Mouse (Mus musculus) stomach, embryonic 16.5 days (tissue): ENCODE measurements around the gene Slc39a1. TPM values are rescaled to one million over a fixed set of nuclear protein-coding genes. Genes with fewer than 3 reads are reported as not detected.
"Not testable (repeated sequence)": the region's sequence is repeated elsewhere in the genome, so short reads cannot be mapped to it uniquely, and the experiment has no call there.

Experiments
- ATAC-seq: fragments of 200-750 bp; cut with Nextera tagmentation; 2 replicates; pipeline ENCODE4 v1.8.0; 2017; ENCODE audit warnings: moderate number of reproducible peaks, moderate TSS enrichment; ENCODE audit not compliant: insufficient read depth, low FRiP score
- H3K27ac ChIP-seq: fragments of 300-500 bp; sonication (generic); 2 replicates; pipeline ENCODE4 v1.5.1; 2014; ENCODE audit warnings: low read length
- H3K27me3 ChIP-seq: fragments of 300-500 bp; sonication (generic); 2 replicates; pipeline ENCODE4 v1.6.1; 2014; ENCODE audit warnings: low read length, control low read depth, mixed read lengths; ENCODE audit not compliant: control insufficient read depth, insufficient read depth
- H3K36me3 ChIP-seq: fragments of 300-500 bp; sonication (generic); 2 replicates; pipeline ENCODE4 v1.6.1; 2014; ENCODE audit warnings: low read length; ENCODE audit not compliant: control insufficient read depth, insufficient read depth
- H3K4me1 ChIP-seq: fragments of 300-500 bp; sonication (generic); 2 replicates; pipeline ENCODE4 v1.6.1; 2014; ENCODE audit warnings: low read length, control low read depth, mixed read lengths; ENCODE audit not compliant: control insufficient read depth, insufficient read depth
- H3K4me2 ChIP-seq: fragments of 300-500 bp; sonication (generic); 2 replicates; pipeline ENCODE4 v1.6.1; 2014; ENCODE audit warnings: low read depth, low read length, mixed read lengths
- H3K4me3 ChIP-seq: fragments of 300-500 bp; sonication (generic); replicated peaks from 2 replicates; pipeline ENCODE4 v1.5.1; 2014; ENCODE audit warnings: mild to moderate bottlenecking, low read length
- H3K9ac ChIP-seq: fragments of 300-500 bp; sonication (generic); 2 replicates; pipeline ENCODE4 v1.6.1; 2014; ENCODE audit warnings: low read length
- H3K9me3 ChIP-seq: fragments of 300-500 bp; sonication (generic); replicated peaks from 2 replicates; pipeline ENCODE4 v1.6.1; 2016; ENCODE audit warnings: low read length, control low read depth; ENCODE audit not compliant: control insufficient read depth
- WGBS: fragments of 180-500 bp; shearing (Covaris S2); extraction: QIAGEN DNeasy Blood & Tissue Kit; methylation state at CpG from one replicate; pipeline ENCODE4 v1.1.7; 2014; 5-methylcytosine and 5-hydroxymethylcytosine counted together
- polyA plus RNA-seq: library from polyadenylated mRNA; unstranded; fragments of >200 nt; fragmentation: Nextera tagmentation; extraction: Ambion mirVana; gene quantifications from 2 replicates; pipeline ENCODE4 v1.2.1, GENCODE M21; 2015

Gene Slc39a1
- polyA plus RNA-seq, 1 experiment from 2014 or later: 101 TPM

GRCm38 (mm10) chr3:90279743-90280142 is 31.8 kb downstream of the Slc39a1 start:
- Histone ChIP-seq H3K27me3 (no peaks in the 10 kb centered on the region), H3K27ac (no peak overlapping the region), H3K36me3 (peaks cover 13% of the 10 kb centered on the region), H3K9me3 (no peaks in the 10 kb centered on the region), H3K4me3 (no peak overlapping the region), H3K9ac (no peak overlapping the region), H3K4me2 (no peak overlapping the region), H3K4me1 (no peaks in the 10 kb centered on the region)
- no peak for ATAC-seq
- 91% methylated on average over 7 of the region's 7 CpGs for WGBS

DNA sequence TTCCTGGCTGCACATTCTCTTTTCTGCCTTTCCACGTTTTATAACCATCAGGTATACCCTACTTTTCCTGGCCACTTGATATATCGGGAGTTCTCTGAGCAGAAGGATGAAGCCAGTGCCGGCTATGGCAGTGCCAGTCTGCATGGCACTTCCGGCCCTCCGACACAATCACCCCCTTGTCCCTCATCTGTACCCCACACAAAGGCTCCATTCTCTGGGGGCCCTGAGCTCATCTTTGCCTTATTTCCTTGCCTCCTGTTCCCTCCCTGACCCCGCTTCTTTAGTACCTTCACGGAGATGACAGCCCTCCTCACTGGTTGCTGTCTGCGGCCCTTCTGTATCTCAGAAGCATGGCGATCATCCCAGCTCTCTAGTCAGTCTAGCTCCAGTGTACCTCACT is 32.7 kb downstream of the Slc39a1 start:
- H3K4me3 ChIP-seq: no peak overlapping the region
- H3K27ac ChIP-seq: no peak overlapping the region
- no peak overlapping the region for H3K9ac ChIP-seq
- no peak for ATAC-seq
- H3K4me1 ChIP-seq: no peaks in the 10 kb centered on the region
- peaks cover 13% of the 10 kb centered on the region for H3K36me3 ChIP-seq
- H3K9me3 ChIP-seq: no peaks in the 10 kb centered on the region
- no peaks in the 10 kb centered on the region for H3K27me3 ChIP-seq
- 84% methylated on average over 9 of the region's 9 CpGs for WGBS
- no peak overlapping the region for H3K4me2 ChIP-seq

DNA sequence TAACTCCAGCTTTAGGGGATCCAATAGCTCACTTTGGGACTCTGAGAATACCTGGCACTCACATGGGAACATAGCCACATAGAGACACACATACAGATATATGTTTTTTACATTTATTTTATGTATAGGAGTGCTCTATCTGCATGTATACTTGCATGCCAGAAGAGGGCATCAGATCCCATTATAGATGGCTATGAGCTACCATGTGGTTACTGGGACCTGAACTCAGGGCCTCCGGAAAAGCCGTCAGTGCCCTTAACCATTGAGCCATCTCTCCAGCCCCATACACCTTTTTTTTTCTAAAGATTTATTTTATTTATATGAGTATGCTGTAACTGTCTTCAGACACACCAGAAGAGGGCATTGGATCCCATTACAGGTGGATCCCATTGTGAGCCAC is 36.2 kb downstream of the Slc39a1 start:
- no peaks in the 10 kb centered on the region for H3K27me3 ChIP-seq
- peaks cover 5% of the 10 kb centered on the region for H3K36me3 ChIP-seq
- WGBS: 100% methylated on average over 2 of the region's 2 CpGs
- H3K9me3 ChIP-seq: no peaks in the 10 kb centered on the region
- no peak overlapping the region for H3K4me2 ChIP-seq
- H3K9ac ChIP-seq: no peak overlapping the region
- H3K4me1 ChIP-seq: no peaks in the 10 kb centered on the region
- H3K4me3 ChIP-seq: no peak overlapping the region
- H3K27ac ChIP-seq: no peak overlapping the region
- ATAC-seq: no peak

DNA sequence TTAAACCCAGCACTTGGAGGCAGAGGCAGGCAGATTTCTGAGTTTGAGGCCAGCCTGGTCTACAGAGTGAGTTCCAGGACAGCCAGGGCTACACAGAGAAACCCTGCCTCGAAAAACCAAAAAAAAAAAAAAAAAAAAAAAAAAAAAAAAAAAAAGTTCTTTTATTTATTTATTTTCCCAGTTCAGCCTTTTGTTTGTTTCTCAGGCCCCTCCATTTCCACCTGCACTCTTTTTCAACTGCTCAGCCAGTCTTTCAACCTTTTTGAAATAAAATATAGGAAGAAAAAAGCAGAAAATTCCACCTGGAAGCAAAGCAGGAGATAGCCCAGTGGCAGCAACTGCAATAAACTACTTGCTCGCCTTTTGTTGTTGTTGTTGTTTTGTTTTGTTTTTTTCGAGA is 41.4 kb downstream of the Slc39a1 start:
- WGBS: 61% methylated on average over 2 of the region's 3 CpGs
- not testable (repeated sequence) for H3K4me2 ChIP-seq, ATAC-seq

GRCm38 (mm10) chr3:90290602-90291001 is 42.6 kb downstream of the Slc39a1 start:
- Histone ChIP-seq H3K4me2 (no peak overlapping the region), H3K36me3 (no peaks in the 10 kb centered on the region), H3K27me3 (no peaks in the 10 kb centered on the region), H3K4me1 (peaks cover 11% of the 10 kb centered on the region), H3K9ac (no peak overlapping the region), H3K4me3 (no peak overlapping the region), H3K27ac (no peak overlapping the region), H3K9me3 (no peaks in the 10 kb centered on the region)
- no peak for ATAC-seq
- WGBS: 69% methylated on average over 1 of the region's 1 CpGs

More for the DNA sequence above, 41.4 kb downstream of the Slc39a1 start:
- not testable (repeated sequence) for H3K27ac ChIP-seq, H3K9ac ChIP-seq, H3K4me3 ChIP-seq, H3K4me1 ChIP-seq, H3K27me3 ChIP-seq, H3K36me3 ChIP-seq, H3K9me3 ChIP-seq

GRCm38 (mm10) chr3:90291982-90292344 is 44.0 kb downstream of the Slc39a1 start:
- peak overlapping the region; percentile 90 for H3K9ac ChIP-seq
- no peaks in the 10 kb centered on the region for H3K27me3 ChIP-seq
- H3K27ac ChIP-seq: peak overlapping the region; percentile 98
- H3K4me1 ChIP-seq: peaks cover 11% of the 10 kb centered on the region
- H3K9me3 ChIP-seq: no peaks in the 10 kb centered on the region
- no peak for ATAC-seq
- H3K4me2 ChIP-seq: peak overlapping the region; percentile 76
- no peaks in the 10 kb centered on the region for H3K36me3 ChIP-seq
- WGBS: 24% methylated on average over 2 of the region's 2 CpGs
- H3K4me3 ChIP-seq: peak overlapping the region; percentile 89

DNA sequence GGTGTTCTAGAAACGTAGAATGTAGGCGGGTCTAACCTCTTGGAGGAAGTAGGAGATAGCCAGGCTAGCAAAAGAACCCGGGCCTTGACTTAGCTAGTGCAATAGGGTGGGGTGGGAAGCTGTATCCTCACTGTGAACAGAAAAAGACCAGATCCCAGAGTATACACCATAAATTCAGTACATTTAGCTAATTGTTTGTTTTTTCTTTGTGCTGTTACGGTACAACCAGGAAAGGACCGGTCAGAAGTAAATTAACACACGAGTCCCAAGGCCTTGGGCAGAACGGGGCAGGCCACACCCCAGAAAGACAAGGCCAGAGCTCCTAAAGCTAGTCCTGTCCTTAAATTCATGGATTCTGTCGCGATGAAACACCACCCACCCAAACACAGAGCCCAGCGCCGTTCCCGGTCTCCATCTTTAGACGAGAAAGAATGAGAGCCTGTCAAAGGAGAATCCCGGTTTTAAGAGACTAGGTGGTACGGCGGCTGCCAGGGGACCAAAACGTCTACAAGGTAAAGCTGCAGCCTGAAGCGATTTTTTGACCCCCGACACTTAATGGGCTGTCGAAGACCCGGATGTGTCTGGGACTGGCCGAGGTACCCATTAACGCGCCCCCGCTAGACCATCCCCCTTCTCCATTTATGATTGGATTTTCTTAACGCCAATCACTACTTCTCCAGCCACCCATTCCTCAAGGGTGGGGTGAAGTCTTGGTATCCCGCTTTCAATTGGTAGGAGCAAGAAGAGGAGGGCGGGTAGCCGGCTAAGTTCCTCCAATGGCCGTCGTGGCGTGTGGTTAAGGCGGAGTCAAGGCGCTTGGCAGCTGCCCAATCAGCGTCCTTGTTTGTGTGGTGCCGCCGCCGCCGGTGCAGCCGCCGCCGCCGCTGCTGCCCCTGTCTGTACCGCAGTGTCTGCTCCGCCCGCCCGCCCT is 44.6 kb downstream of the Slc39a1 start, which contains the start of gene Gatad2b:
TSS of gene Gatad2b (plus strand) at position 834 of the 931 bp plus-strand sequence.
- under 1% methylated on average over 47 of the region's 47 CpGs for WGBS
- Histone ChIP-seq H3K9ac (peak within 1 kb of the TSS; percentile 98), H3K27me3 (no peaks in the 10 kb centered on the region), H3K27ac (peak within 1 kb of the TSS; percentile 98), H3K4me1 (peaks cover 11% of the 10 kb centered on the region), H3K9me3 (no peaks in the 10 kb centered on the region), H3K4me2 (peak within 1 kb of the TSS; percentile 76), H3K36me3 (no peaks in the 10 kb centered on the region), H3K4me3 (peak within 1 kb of the TSS; percentile 89)
- ATAC-seq: peak; percentile 99

GRCm38 (mm10) chr3:90293352-90294063 is 45.5 kb downstream of the Slc39a1 start:
- H3K9ac ChIP-seq: peak overlapping the region; percentile 98
- ATAC-seq: peak; percentile 11
- H3K4me1 ChIP-seq: peaks cover 11% of the 10 kb centered on the region
- H3K36me3 ChIP-seq: no peaks in the 10 kb centered on the region
- no peaks in the 10 kb centered on the region for H3K27me3 ChIP-seq
- H3K4me3 ChIP-seq: peak overlapping the region; percentile 89
- H3K4me2 ChIP-seq: peak overlapping the region; percentile 63
- H3K9me3 ChIP-seq: no peaks in the 10 kb centered on the region
- H3K27ac ChIP-seq: peak overlapping the region; percentile 96
- WGBS: under 1% methylated on average over 26 of the region's 68 CpGs

DNA sequence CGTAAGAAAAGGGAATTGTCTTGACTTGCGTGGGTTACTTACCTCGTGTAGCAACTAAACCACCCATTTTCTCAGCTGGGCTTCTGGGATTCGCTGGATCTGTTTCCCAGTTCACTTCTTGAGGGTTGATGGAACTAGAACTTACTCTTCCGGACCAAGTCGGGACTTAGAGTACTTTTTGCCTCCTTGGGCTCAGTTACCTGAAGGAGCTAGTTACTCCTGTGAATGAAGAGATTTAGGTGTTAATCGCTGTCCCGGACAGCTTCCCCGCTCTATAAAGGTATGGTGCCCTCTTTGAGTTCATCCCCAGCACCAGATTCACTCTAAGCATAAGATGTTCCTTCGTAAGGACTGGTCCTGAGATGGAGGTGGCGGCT is 46.1 kb downstream of the Slc39a1 start:
- WGBS: 1% methylated on average over 11 of the region's 11 CpGs
- no peaks in the 10 kb centered on the region for H3K27me3 ChIP-seq
- no peaks in the 10 kb centered on the region for H3K36me3 ChIP-seq
- peak overlapping the region; percentile 96 for H3K27ac ChIP-seq
- peak overlapping the region; percentile 98 for H3K9ac ChIP-seq
- no peak for ATAC-seq
- peak overlapping the region; percentile 89 for H3K4me3 ChIP-seq
- peaks cover 11% of the 10 kb centered on the region for H3K4me1 ChIP-seq
- H3K9me3 ChIP-seq: no peaks in the 10 kb centered on the region
- H3K4me2 ChIP-seq: peak overlapping the region; percentile 63
